Mouse (Mus musculus) c-Kit-positive CD71-positive TER-119-positive erythroid progenitor cells, embryonic 14.5 days (primary cell): ENCODE measurements at regions not wholly inside any gene's neighbourhood (a gene's known extent, or its start where the extent isn't known, plus 50 kb on each side); places are given as distances from the start of the nearest gene placed in this dataset.
A peak's percentile ranks its signal among the peaks of the same experiment; 100 is the strongest.

ENCODE experiments used
- DNase-seq: peaks from one replicate; pipeline ENCODE4 v3.0.0-alpha.2; 2013; ENCODE audit warnings: low spot score

GRCm38 (mm10) chr11:55974224-55974875 is 66.5 kb downstream of the Nmur2 start:
- no peak for DNase-seq

DNA sequence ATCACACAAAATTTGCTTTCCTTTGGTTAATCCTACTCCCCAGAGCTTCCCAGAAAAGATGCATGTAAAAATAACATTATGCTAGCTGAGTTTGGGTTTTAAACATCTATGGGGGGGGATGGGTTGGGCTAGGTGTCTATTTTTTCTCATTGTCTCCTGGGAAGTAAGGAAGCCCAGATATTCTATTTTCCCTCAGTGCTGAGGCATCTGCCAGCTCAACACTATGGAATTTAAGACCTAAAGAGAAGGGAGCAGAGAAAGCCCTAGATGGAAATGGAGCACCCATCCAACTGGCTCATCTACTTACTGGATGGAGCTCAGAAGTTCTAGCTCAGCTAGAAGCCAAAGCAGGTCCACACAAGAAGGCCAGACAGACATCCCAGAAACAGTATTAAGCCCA is 74.2 kb downstream of the Nmur2 start:
- no peak for DNase-seq

DNA sequence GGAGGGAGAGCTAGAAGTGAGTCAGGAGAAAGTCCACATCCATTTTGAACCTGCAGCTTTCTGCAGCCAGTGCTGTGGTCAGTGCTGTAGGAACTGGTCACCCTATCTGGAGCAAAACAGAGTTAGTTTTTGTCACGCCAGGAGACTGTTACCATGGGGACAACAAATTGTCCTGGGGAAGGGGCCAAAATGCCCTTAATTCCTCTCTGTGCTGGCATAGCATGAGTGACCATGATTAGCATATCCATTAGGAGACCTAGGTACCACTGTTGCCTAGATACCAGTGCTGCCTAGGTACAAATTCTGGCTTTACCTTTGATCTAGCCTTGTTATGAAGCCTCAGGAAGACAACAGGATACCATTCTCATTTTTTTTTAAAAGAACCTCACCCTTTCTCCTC is 82.4 kb downstream of the Nmur2 start:
- no peak for DNase-seq

DNA sequence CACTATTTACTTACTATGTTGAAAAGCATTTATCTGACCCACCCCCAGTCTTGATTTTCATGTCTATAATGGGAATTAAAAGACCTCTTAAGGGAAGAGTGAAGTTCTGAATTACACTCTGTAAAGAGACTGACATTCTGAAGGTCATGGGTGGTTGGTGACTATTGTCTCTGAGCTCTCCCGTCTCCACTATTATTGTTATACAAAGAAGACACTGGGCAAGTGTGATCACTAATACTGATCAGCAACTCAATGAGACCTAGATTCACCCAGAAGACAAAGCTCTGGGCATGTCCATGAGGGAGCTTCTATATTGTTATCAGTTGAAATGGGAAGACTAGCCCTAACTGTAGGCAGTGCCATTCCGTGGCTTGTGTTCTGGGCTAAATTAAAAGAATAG is 83.5 kb downstream of the Nmur2 start:
- DNase-seq = no peak

- DNase-seq = no peak
Measured at GRCm38 (mm10) chr11:55953696-55954095, 87.1 kb downstream of the Nmur2 start.

DNA sequence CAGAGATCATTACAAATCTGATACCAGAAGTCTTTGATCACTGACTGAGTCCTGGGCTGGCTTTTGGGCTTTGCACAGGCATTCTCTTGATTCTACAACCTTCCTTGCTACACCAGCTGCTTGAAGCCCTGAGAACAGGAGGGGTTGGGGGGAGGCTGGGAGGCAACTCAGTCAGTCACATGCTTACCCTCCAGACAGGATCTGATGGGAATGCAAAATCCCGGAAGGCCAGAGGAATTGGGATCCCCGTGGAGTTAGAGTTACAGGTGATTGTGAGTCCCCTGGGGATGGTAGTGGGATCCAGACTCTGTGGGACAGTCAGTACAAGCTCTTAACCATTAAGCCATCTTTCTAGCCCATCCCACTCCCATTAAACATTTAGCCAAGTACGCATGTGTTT is 91.2 kb downstream of the Nmur2 start:
- DNase-seq = no peak

DNA sequence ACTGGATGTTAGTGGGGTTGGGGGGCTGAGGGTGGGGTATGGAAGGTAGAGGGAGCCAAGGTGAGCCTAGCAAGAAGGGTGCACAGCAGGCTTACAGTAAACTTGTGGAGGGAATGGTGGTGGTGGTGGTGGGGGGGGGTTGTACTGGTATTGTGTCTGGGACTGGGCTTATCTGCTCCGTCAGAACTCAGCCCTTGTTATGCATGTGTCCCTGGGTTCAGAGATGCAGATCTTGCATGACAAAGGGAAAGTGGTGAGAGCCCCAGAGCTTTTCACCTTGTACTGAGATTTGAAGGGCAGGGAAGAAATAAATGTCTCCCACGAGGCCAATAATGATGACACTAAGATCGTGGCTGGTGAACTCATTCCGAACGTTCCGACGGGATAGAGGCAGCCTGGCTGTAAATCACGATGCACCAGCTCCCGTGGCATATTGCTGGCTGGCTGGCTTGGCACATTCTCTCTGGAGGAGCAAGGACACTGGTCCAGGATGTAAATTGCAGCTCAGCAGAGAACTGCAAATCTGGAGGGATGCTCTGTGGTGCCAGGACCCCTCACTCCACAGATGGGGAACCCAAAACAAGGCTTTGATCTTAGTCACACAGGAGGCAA is 94.1 kb downstream of the Nmur2 start:
- no peak for DNase-seq

DNA sequence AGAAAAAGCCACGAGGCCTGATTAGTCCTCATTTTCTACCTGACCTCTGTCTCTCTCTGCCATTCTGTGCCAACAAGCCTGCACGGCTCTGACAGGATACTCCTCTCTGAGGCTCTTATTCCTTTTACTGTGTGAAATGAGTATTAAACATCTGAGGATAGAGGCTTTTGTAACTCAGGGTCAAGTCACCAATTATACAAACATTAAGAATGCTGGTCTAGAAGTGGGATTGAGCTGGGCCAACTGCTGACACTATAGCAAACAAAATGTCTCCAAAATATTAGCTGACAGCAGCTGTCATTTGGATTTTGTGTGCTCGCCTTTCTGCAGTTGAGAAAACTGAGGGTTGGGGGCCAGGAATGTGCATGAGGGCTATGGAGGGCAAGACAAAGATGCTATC is 94.8 kb downstream of the Nmur2 start:
- no peak for DNase-seq

DNA sequence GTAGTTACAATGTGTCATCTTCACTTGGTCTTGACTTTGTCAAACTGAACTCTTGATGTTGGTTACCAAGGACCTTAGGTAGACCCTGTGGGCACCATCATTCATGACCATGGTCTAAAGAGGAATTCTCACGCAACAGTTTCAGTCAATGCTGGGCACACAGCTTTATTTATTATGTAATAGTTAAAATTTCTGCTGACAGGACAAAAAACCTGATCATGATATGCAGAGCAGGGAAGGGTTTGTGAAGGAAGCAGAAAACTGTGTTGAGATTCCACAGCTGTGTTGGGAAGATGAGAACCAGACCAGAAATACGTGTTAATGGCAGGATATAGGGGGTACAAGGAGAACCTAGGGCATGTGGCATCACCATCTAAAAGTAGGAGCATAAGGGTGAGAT is 100.8 kb downstream of the Nmur2 start:
- no peak for DNase-seq

DNA sequence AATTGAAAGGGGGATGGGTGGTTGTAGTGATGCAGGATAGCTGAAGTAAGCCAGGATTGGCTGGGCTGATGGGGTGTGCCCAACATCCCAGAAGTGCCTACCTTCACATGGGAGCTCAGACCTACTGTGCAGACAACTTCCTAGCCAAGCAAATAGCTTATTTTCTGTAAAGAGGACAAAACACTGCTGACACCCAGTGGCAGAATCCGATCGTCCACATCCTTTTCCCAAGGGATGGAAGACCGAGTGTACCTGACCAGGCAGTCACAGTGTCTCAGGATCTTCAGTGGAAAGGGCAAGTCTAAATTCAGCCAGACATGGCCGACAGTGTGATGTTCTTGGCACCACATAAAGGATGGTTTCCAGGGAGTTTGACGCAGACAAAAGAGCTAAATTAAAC is 114.4 kb downstream of the Nmur2 start:
- DNase-seq = no peak

- DNase-seq = no peak
Measured at GRCm38 (mm10) chr11:55919066-55919465, 121.7 kb downstream of the Nmur2 start.

DNA sequence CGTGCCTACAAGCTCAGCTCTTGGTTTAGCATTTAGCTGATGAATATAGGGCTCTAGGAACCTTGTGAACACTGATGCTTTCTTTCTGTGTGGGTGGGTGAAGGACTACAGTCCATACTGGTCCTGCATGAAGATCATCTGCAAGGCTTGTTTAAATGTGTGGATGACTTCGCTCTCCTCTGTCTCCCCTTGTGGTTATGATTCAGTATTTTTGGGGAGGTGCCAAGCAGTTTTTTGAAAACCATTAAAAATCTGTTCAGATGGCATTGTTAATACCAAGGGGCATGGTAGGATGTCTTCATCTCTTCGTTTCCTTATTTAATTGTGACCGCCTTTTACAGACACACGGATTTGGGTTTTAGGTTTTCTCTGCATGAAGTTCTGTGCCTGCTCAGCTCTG is 122.4 kb downstream of the Nmur2 start:
- DNase-seq = no peak

DNA sequence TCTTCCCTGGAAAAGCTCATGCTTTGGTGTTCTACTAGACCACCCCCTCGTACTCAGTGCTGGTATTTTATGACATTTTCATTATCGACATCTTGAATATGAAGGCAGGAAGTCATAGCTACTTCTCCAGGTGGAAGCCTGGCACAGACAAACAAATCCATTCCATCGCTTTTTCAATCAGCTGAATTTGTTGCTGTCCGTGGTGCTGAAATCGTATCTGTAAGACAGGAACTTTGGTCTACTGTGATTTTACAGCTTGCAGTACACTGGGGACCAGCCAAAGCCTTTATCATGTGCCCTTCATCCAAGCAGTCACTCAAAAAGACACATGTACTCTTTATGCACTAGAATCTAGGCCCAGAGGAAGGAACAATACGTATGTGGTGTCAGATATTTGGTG is 143.3 kb downstream of the Nmur2 start:
- peak; percentile 11 for DNase-seq

DNA sequence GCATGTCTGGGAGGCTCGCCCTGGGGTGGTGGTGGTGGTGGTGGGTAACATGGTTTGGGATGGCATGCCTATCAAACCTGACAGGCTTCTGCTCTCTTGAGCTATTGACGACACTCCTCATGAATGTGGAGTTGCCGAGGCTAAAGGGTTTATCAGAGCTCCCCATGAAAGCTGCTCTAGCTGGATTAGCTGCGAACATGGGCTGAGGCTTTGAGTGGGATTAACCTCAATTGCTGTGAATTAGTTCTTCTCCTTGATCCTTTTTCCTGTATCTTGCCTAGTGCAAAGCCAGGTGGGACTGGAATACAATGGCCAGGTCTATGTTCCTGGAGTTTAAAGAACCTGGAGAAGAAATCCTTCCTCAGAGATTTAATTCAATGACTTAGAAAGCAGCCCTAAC is 150.6 kb downstream of the Nmur2 start:
- no peak for DNase-seq

- DNase-seq = no peak
Measured at GRCm38 (mm10) chr11:55878631-55879030, 162.2 kb downstream of the Nmur2 start.

- DNase-seq = no peak
Measured at GRCm38 (mm10) chr11:55867141-55867540, 173.7 kb downstream of the Nmur2 start.

DNA sequence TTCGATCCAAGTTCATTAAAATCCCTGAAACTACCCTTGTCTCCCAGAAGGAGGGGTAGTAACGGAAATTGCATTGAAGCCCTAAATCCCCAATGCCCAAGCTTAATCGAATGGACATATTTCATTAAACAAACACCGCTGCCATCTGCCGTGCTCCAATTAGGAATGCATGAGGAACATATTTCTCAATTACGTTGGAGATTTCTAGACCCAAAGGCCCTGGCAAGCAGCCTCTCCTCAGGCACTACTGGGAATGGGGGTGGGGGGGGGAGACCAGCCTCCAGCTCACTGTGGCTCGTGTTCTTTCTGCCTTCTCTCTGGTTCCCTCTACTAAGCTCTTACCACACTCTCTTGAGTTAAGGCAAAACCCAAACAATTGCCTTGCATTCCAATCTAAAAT is 181.6 kb downstream of the Nmur2 start:
- DNase-seq = no peak

GRCm38 (mm10) chr11:55820479-55820878 is 212.5 kb upstream of the Glra1 start:
- DNase-seq = no peak

DNA sequence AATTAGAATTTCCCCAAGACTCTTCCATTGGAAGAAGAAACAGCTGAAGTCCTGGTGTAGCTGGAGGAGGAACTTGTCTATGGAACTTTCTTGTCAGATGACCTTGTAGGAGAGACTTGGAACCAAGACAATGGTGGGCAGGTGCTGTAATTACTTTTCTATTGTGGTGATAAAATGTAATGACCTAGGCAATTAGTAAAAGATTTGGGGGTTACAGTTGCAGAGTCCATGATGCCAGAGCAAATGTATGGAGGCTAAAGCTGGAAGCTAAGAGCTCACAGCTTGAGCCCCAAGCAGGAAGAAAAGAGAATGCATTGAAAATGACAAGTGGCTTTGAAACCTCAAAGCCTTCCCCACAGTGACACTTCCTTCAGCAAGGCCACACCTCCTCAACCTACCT is 208.6 kb upstream of the Glra1 start:
- no peak for DNase-seq

DNA sequence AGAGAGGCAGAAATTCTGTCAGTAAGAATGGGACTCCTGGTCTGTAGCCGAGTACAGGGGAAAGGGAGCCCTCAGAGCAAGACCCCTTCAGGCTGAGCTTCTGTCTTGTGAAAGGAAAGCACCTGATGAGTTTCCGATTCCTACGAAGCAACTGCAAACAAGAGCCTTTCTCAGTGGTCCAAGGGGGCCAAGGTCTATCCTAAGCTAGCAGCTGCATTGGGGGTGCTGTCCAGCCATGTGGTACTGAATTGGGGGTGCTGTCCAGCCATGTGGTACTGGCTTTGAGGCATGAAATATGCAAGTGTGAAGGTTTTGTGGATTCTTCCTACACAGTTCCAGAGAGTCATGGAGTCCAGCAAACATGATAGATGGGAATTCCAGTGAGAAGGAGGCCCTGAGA is 202.7 kb upstream of the Glra1 start:
- no peak for DNase-seq

- no peak for DNase-seq
Measured at GRCm38 (mm10) chr11:55791195-55791865, 183.3 kb upstream of the Glra1 start.

DNA sequence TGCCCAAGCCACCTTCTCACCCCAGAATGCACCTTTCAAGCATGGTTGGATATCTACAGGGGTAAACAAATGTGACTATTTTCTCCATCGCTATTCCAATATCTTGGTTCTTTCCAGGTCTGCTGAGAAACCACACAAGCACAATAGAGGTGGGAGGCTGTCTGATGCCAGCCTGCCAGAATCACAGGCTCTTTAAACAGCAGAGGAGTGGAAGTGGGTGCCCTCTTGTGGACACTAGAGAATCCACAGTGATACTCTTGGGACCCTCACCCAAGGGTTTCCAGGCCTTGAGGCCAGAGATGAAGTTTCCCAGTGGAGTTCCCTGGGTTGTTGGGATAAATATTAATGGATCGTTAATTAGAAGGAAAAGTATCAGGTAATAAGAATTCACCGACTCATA is 181.6 kb upstream of the Glra1 start:
- DNase-seq = no peak

GRCm38 (mm10) chr11:55781044-55781443 is 173.0 kb upstream of the Glra1 start:
- DNase-seq = no peak

- DNase-seq = no peak
Measured at GRCm38 (mm10) chr11:55780011-55780410, 172.0 kb upstream of the Glra1 start.
